Mouse (Mus musculus) heart, postnatal 14 days (tissue): Measurements from ENCODE around the gene Peak1. TPM values are rescaled to one million over a fixed set of nuclear protein-coding genes. Genes with fewer than 3 reads are reported as not detected.
"Not testable (repeated sequence)": the region's sequence is repeated elsewhere in the genome, so short reads cannot be mapped to it uniquely, and the experiment has no call there.

ENCODE experiments used
- DNase-seq, 2 experiments: peaks; one replicate each; pipeline ENCODE4 v3.0.0; 2021 to 2022
- intact Hi-C: fragments of 180-260 bp; cut with DNase I; formaldehyde crosslinking; loops from one replicate; pipeline ENCODE4 v1.15.1; 2025
- long read RNA-seq, 2 experiments: library from polyadenylated mRNA; stranded (forward); transcript quantifications; one replicate each; pipeline ENCODE4 v2.0.0; 2021
- total RNA-seq, 2 experiments: library from RNA; stranded (reverse); gene quantifications; 2 replicates each; pipeline ENCODE4 v1.2.3; 2021

Gene Peak1
- total RNA-seq: 10 to 100 TPM; 41.7 to 44.5 TPM
- long read RNA-seq, experiment 1, partial matches to known transcripts: 0 of 3 reads
- long read RNA-seq, experiment 1, other reads (novel, unspliced or antisense): 3 of 3 reads
- long read RNA-seq, experiment 2, partial matches to known transcripts: 0 of 3 reads
- long read RNA-seq, experiment 2, other reads (novel, unspliced or antisense): 3 of 3 reads

DNA sequence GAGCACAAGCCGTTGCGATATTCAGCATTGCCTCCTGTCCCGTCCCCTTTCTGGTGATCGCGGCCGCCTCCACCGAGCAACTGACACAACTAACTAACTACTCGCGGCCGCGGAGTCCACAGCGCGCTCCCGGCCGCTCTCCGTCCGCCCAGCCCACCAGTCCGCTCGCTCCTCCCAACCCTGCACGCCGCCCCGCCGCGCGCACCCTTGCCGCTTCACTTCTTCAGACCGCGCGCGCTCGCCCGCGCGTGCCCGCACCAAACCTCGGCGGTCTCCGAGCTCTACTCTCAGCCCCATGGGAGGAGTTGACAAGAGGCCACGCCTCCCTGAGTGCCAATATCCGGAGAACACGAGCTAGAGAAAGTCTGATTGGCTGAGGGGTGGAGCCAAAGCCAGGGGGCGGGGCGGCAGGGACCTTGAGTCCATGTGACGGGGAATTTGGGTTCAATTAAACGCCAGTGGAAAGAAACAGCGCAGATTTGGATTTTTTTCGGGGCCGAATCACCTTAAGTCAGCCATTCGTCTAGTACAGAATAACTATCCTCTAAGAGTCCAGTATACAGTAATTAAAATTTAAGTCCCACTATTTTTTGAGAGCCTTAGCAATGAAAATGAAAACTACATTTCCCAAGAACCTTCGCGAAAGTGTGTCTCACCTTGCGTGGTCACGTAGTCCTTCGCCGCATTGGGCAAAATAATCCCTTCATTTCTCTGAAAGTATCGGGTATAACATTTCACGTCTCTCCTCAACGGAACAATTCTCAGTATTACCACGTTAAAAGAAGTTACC is at the start of gene Peak1, which contains the start of gene Hmg20a:
Peak1 (minus strand) TSS at position 120 of the 790 bp plus-strand sequence.
Hmg20a (plus strand) TSS at position 662 of the 790 bp plus-strand sequence.
- peak; percentile 100 for DNase-seq
- intact Hi-C loops: loop anchor here (1.0 to 5.0 kb wide), 4 partner anchors 88 to 203 kb away; no protein-coding TSS in a partner anchor

DNA sequence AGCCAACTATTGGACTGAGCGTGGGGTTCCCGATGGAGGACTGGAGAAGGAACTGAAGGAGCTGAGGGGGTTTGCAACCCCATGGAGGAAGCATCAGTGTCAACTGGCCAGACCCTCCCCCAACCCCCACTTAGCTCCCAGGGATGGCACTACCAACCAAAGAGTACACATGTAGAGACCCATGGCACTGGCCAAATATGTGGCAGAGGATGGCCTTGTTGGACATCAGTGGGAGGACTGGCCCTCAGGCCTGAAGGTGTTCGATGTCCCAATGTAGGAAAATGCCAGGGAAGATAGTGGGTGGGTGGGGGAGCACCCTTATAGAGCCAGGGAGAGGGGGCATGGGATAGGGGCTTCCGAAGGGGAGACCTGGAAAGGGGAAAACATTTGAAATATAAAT is 48.4 kb upstream of the Peak1 start:
- intact Hi-C loops: no loop called here
- no peak for DNase-seq

DNA sequence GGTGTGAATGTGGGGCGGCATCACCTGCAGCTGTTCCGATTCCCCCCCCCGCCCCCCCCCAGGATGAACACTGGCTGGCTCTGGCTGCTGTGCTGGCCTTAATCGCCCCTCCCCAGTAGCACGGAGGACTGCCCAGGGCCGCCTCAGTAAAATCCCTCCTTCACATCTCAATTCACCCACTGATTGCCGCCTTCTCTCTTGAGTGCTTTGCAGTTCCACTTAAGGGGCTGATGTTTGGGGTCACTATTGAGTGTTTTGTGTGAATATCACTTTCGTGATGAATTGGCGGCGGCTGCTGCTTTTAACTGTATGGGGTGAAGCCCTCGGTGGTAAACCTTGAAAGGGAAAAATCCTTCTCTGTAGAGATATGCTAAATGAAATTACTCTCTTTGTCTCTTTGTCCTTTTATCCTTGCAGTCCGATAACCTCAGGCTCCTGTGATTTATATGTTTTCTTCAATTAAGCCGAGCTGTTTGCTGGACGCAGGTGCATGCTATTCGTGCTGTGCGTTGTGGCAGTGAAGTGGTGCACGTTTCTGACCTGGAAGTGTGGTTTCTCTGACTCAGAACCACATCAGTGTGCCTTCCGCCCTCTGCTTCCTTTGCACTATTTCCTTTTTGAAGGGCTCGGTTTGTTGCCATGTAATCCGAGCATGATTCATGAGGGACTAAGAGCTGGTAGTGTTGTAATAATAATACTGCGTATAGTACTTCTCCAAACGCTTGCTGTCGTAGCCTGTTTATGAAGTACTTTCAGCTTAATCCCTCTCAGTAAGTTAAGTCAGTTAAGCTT is 47.2 kb upstream of the Peak1 start:
- peak; percentile 26 to 32 for DNase-seq
- intact Hi-C loops: loop anchor here (5.0 kb wide), 1 partner anchor 43 kb away; no protein-coding TSS in a partner anchor

DNA sequence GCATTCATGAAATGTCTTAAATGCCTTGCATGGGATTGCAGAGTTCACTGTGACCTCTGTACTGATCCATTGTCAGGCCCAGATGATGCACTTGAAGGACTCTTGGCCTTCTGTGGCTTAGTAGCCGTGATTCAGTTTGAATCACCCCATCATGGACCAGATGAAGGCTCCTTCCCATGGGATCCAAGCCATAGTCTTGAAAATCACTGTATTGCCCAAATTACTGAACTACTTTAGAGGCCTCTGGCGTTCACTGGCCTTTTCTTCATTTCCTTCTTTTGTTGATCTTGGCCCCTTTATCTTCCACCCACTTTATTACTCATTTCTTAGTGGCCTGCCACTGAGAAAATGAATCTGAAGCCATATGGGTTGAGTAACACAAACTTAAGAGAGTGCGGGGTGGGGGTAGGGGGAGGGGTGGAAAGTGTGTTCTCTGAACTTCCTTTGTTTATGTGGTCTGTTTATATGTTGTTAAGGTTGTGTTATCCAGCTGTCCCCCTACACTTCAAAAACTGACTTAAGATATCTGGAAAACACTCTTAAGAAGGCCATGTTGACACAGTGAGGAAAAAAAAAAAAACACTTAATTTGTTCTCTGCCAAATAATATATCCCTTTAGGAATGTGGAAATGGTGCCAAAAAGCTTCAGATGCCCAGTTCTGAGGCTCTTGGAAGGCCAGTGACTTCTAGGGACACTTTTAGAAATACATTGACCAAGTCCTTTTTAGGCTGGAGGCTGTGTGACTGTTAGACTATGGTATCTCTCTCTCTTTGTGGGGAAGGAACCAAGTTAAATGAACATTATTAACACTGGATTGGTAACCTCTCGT is 46.0 kb upstream of the Peak1 start:
- intact Hi-C loops: loop anchor here (5.0 kb wide), 1 partner anchor 42 kb away; no protein-coding TSS in a partner anchor
- peak; percentile 25 to 33 for DNase-seq

DNA sequence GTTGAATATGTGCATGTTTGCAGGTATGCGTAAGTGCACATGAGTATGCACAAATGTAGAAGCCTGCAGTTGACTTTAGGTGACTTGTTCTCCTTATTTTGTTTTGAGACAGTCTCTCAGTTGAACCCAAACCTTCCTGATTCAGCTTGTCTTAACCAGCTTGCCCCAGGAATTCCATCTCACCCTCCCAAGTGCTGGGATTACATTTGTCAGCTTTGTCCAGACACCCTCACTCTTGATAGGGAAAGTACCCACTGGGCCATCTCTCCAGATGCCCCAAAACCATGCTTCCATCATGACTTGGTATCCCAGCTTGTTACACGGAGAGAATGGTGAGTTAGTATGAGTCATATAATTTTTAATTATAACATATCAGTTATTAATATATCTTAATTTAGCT is 45.2 kb upstream of the Peak1 start:
- intact Hi-C loops: loop anchor here (5.0 kb wide), 1 partner anchor 41 kb away; no protein-coding TSS in a partner anchor
- DNase-seq: no peak

DNA sequence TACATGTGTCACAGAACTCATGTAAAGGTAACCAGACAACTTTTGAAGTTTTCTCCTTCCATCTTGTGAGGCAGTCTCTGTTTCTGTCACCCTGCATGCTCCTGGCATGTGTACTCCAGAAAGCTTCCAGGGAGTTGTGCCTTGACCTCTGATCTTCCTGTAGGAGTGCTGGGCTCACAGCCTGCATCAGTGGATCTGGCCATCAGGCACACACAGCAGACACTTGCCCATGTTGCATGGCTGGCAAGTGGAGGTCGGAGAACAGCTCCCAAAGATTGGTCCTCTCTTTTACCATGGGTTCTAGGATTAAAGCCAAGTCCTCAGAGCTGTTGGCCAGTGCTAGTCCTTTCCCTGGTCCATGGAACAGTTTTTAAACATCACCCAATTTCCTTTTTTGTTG is 44.7 kb upstream of the Peak1 start:
- no peak for DNase-seq
- intact Hi-C loops: loop anchor here (5.0 kb wide), 1 partner anchor 40 kb away; no protein-coding TSS in a partner anchor

DNA sequence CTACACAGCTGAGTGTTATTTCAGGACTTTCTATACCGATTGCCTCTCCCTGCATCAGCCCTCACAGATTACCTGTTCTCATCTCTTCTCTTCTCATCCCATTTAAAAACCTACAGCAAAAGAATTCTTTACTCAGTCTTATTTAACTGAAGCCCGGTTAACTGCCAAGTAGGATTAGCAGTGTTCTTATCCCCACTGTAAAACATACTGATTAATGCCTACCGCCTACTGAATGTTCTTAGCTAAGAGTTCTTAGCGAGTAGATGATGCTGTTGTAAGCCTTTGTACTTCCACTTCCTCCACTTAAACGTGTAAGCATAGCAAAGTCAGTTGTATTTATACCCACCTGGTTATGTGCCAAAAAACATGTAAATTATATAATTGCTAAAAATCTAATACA is 43.1 kb upstream of the Peak1 start:
- intact Hi-C loops: loop anchor here (5.0 kb wide), 1 partner anchor 39 kb away; no protein-coding TSS in a partner anchor
- DNase-seq: no peak

DNA sequence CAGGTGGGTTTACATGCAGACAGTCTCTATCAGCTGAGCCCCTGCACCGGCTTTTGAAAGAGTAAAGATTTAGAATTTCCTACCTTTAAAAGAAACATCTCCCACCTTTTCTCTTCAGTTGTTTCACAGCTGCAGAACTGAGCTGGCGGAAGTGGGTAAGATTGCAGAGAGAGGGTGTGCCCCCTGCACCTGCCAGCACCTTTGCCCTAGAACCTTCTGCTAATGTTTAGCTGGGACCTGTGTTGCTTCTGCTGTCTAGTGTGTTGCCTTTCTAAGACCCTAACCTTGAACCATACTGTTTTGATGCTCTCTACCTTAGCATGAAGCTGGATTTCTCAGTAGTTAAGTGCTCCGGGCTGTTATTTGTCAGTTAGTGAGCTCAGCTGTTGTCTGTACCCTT is 38.6 kb upstream of the Peak1 start:
- intact Hi-C loops: no loop called here
- DNase-seq: no peak

DNA sequence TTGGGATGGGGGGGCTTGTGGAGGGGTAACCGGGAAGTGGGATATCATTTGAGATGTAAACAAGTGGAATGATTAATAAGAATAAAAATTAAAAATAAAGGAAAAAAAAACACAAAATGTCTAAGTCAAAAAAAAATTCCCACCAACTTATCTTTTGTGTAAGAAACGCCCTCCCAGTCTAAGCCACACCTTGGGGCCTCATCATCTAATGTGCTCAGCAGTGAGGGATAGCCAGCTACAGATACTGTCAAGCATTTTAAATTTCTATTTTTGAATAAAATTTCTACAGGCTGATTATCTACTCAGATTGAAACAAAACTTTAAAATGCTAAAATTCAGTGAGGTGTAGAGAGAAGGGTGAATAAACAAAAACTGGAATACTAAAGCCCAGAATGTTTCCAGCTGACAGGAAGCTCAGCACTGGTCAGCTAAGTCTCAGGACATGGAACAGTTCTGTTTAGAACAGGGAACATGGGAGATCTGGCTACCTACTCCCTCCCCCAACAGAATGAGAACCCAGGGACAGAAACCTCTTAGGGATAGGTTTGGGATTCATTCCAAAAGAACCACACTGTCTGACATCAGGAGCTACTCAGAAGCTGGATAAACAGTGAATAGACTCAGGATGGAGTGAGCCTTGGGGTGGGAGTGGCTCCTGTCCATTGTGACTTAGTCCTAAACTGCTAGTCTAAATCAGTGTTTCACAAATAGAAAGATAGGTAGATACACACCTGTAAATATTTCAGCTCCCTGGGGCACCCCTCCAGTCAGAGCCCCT is 35.4 kb upstream of the Peak1 start:
- no peak for DNase-seq
- intact Hi-C loops: no loop called here

DNA sequence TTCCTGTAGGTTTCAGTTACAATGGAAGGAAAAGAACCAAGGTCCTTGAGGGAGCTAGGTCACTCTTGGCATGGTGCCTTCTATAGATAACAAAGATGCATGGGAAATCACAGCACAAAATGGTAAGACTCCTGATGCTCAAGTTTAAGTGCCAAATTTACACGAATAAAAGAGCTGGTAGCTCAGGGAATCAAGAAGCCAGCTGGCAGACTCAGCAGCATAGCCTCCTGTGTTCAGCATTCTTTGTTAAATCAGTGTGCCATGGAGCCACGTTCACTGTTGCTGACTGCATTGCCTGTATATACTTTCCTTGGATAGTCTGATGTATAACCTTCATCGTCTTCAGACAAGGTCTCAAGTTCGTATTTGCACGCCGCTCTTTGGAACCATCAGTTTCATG is 33.7 kb upstream of the Peak1 start:
- no peak for DNase-seq
- intact Hi-C loops: no loop called here

DNA sequence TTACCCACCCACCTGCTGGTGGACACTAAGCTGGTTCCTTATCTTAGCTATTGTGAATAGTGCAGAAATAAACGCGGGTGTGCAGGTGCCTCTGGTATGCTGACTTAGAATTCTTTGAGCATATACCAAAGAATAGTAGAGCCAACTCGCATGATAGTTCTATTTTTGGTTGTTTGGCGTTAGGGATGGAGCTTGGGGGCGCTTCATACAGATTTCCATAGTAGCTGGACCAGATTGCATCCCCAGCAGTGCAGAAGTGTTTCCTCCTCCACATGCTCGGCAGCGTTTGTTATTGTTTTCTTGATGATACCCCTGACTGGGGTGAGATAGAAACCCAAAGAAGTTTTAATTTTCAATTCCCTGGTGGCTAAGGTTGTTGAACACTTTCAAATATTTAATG is 21.8 kb upstream of the Peak1 start:
- DNase-seq: no peak
- intact Hi-C loops: no loop called here

DNA sequence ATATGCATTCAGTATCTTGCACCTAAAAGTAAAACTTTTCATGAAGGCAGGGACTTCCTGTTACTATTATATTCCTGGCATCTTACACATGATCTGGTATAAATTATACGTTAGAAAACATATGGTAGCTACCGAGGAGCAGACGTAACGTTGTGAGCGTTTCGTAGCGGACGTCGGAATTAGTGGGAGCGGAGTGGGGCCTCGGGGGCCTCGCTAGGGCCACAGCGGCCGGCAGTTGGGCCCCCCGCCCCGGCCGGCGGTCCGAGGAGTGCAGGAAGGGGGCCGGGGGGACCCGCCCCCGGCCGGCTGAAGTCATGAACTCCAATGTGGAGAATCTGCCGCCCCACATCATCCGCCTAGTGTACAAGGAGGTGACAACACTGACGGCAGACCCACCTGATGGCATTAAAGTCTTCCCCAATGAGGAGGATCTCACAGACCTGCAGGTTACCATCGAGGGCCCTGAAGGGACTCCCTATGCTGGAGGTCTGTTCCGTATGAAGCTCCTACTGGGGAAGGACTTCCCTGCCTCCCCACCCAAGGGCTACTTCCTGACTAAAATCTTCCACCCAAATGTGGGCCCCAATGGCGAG is 19.5 kb upstream of the Peak1 start:
- DNase-seq, intact Hi-C loops: not testable (repeated sequence)

DNA sequence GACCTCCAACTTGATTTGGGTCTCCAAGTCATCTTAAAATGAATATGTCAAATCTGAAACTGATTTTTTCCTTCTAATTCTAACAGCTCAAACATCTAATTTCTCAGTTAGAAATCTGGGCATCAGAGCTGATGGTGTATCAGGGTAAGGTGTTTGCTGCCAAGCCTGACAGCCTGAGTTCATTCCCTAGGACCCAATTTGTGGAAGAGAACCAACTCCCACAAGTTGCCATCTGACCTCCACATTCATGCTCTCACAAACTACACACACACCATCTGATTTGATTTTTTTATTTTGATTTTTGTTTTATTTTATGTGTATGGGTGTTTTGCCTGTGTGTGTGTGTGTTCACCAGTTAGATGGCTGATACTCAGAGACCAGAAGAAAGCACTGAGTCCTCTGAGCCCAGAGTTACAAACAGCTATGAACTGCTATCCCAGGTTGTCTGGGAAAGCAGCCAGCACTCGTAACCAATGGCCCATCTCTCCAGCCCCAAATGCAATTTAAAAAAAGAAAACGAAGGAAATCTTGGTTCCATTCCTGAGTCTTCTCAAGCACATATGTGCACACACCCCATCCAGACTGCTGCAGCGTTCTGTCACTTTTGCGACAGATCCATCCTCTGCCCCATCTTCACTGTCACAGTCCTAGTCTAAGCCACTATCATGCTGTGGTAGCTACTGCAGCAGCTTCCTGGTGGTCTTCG is 18.1 kb upstream of the Peak1 start:
- no peak for DNase-seq
- intact Hi-C loops: no loop called here

DNA sequence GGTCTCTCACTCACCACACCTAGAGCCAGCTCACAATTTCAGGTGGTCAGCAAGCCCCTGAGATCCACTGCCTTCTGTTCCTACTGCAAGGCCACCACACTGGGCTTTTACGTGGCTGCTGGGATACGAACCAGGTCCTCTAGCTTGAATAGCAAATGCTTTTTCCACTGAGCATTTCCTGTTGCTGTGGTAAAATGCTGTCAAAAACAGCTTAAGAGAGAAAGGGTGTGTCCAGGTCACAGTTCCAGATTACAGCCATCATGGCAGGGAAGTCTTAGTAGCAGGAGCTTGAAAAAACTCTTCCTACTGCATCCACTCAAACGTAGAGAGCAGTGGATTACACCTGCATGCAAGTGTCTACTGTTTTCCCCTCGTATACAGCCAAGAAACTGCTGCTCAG is 7.0 kb upstream of the Peak1 start:
- no peak for DNase-seq
- intact Hi-C loops: loop anchor here (5.0 kb wide), 1 partner anchor 37 kb away; no protein-coding TSS in a partner anchor

DNA sequence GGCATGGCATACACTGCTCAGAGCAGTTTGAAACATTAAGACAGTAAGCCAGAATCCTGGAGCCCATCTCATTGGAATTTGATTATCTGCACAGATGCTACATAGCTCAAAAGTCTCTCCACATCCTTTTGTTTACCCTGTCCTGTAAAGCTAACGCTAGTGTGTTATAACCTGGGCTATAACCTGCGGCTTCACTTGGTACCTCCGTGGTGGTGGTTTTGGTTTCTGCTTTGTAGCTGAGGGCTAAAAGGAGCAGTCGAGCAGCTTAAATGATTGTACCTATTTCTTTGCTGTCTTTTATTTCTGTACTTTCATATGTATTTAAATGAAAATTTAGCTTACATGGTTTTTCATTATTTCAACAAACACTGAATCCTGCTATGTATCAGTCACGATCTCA is 4.1 kb upstream of the Peak1 start:
- DNase-seq: no peak
- intact Hi-C loops: loop anchor here (5.0 kb wide), 1 partner anchor 40 kb away; no protein-coding TSS in a partner anchor

DNA sequence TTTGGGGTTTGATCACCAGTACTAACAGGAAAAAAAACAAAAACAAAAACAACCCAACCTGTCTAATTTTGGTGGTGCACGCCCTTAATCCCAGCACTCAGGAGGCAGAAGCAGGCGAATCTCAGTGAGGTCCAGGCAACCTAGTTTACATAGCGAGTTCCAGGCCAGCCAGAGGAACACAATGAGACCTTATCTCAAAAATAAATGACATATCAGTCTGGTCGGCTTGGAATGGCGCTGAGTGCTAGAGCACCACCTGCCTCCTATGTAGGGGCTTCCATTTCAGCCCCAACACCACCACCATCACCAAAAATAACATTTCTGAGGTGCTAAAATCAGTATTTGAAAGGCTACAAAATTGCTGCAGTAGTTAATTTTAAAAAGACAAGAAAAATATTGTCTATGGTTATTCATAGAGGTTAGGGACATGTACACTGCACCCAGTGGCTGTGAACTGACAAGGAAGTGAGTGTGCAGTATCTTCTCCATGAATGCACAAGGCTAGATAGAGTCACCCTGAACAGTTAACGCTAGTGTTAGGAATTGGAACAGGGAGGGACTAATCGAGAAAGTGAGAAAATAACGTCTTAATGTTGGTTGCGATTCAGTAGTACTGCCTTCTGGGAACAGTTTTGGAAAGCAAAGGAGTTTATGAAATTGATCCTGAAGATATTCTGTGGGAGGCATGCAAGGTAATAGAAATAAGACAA is 3.2 kb upstream of the Peak1 start:
- DNase-seq: no peak
- intact Hi-C loops: loop anchor here (5.0 kb wide), 1 partner anchor 41 kb away; no protein-coding TSS in a partner anchor

DNA sequence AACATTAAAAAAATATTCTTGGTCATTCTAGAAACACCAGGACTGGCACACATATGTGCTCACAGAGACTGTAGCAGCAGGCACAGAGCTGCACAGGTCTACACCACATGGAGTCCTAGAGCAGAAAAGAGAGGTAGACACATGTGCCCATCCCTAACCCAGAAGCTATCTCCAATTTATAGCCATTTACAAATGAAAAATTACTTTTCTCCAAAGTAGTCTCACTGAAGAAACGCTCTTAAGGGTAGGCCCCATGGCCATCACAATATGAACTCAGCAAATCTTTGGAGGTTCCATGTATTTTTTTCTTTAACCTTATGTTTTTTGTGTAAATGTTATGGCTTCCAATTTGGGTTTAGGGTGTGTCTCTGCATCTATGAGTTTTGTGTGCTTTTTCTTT is 2.4 kb upstream of the Peak1 start:
- intact Hi-C loops: loop anchor here (5.0 kb wide), 1 partner anchor 42 kb away; no protein-coding TSS in a partner anchor
- DNase-seq: no peak
